Mouse (Mus musculus) ES-Bruce4 (cell line): Measurements from ENCODE around the gene Ccdc88c. TPM values are rescaled to one million over a fixed set of nuclear protein-coding genes. Genes with fewer than 3 reads are reported as not detected.
A peak's percentile ranks its signal among the peaks of the same experiment; 100 is the strongest.

Experiments used
- H3K27ac ChIP-seq: 2 replicates; pipeline ENCODE4 v1.5.1; 2012; ENCODE audit warnings: low read length, inconsistent platforms; ENCODE audit not compliant: insufficient read depth
- H3K27me3 ChIP-seq: 2 replicates; pipeline ENCODE4 v1.6.1; 2012; ENCODE audit warnings: mild to moderate bottlenecking, low read length, inconsistent platforms; ENCODE audit not compliant: control insufficient read depth, poor library complexity, insufficient read depth, severe bottlenecking
- H3K36me3 ChIP-seq: 2 replicates; pipeline ENCODE4 v1.6.1; 2012; ENCODE audit warnings: inconsistent platforms, mild to moderate bottlenecking, low read length, moderate library complexity; ENCODE audit not compliant: control insufficient read depth, poor library complexity, insufficient read depth, severe bottlenecking
- H3K4me1 ChIP-seq: one replicate; pipeline ENCODE4 v1.8.1; 2011; ENCODE audit warnings: low read length; ENCODE audit not compliant: control insufficient read depth, insufficient read depth
- H3K4me3 ChIP-seq: 2 replicates; pipeline ENCODE4 v1.5.1; 2011; ENCODE audit warnings: low read depth, mild to moderate bottlenecking, low read length
- H3K9ac ChIP-seq: 2 replicates; pipeline ENCODE4 v1.6.1; 2012; ENCODE audit warnings: low read depth, mild to moderate bottlenecking, inconsistent platforms; ENCODE audit not compliant: poor library complexity, severe bottlenecking
- H3K9me3 ChIP-seq: replicated peaks from 2 replicates; pipeline ENCODE4 v1.6.1; 2012; ENCODE audit warnings: mild to moderate bottlenecking, low read length, inconsistent platforms; ENCODE audit not compliant: control insufficient read depth, poor library complexity, insufficient read depth, severe bottlenecking
- CTCF ChIP-seq: IDR thresholded peaks from one replicate; pipeline ENCODE4 v1.8.1; 2011; ENCODE audit warnings: low read depth, low read length
- EP300 ChIP-seq: IDR thresholded peaks from 2 replicates; pipeline ENCODE4 v1.6.1; 2011; ENCODE audit warnings: low read depth, low read length; ENCODE audit not compliant: insufficient read depth
- POLR2A ChIP-seq: IDR thresholded peaks from one replicate; pipeline ENCODE4 v1.8.1; 2011; ENCODE audit warnings: low read length; ENCODE audit not compliant: insufficient read depth
- polyA plus RNA-seq: library from polyadenylated mRNA; stranded (reverse); fragments of >200 nt; gene quantifications from 2 replicates; pipeline ENCODE4 v1.2.4, GENCODE M21; 2011; ENCODE audit warnings: low read depth; ENCODE audit not compliant: missing spikeins, insufficient read depth, insufficient read length

Ccdc88c gene
- polyA plus RNA-seq, 1 experiment, result 69.0 TPM

- H3K27me3 ChIP-seq, result no peaks in the 10 kb centered on the region
- H3K9me3 ChIP-seq, result no peaks in the 10 kb centered on the region
- H3K4me1 ChIP-seq, result peaks cover 17% of the 10 kb centered on the region
- H3K27ac ChIP-seq, result peak overlapping the region; percentile 94
- peaks cover 3% of the 10 kb centered on the region for H3K36me3 ChIP-seq
- TF ChIP-seq CTCF (no peak), POLR2A (no peak), EP300 (no peak)
- no peak overlapping the region for H3K4me3 ChIP-seq
- no peak overlapping the region for H3K9ac ChIP-seq
Observed at GRCm38 (mm10) chr12:101019443-101019842, 9.4 kb downstream of the Ccdc88c start.

GRCm38 (mm10) chr12:101019031-101019430 lies 9.8 kb downstream of the Ccdc88c start:
- Histone ChIP-seq H3K4me1 (peaks cover 20% of the 10 kb centered on the region), H3K9ac (no peak overlapping the region), H3K4me3 (no peak overlapping the region), H3K9me3 (no peaks in the 10 kb centered on the region), H3K27ac (peak overlapping the region; percentile 94), H3K36me3 (peaks cover 3% of the 10 kb centered on the region), H3K27me3 (no peaks in the 10 kb centered on the region)
- 0 out of 2 replicates have a peak, but pooled peaks have one; percentile 11 for TF ChIP-seq EP300
- no peak for TF ChIP-seq POLR2A

GRCm38 (mm10) chr12:101017971-101018371 lies 10.9 kb downstream of the Ccdc88c start:
- TF ChIP-seq POLR2A, result no peak
- no peak for TF ChIP-seq CTCF
- TF ChIP-seq EP300, result peak; percentile 92

GRCm38 (mm10) chr12:101016412-101016928 lies 12.4 kb downstream of the Ccdc88c start:
- peak overlapping the region; percentile 94 for H3K27ac ChIP-seq
- TF ChIP-seq POLR2A (no peak), EP300 (peak; percentile 97)

More at GRCm38 (mm10) chr12:101017971-101018371, 10.9 kb downstream of the Ccdc88c start:
- no peaks in the 10 kb centered on the region for H3K9me3 ChIP-seq
- H3K27me3 ChIP-seq, result no peaks in the 10 kb centered on the region
- H3K27ac ChIP-seq, result peak overlapping the region; percentile 94
- H3K4me3 ChIP-seq, result peak overlapping the region; percentile 42
- H3K9ac ChIP-seq, result 0 out of 2 replicates have a peak overlapping the region, but pooled peaks have one; percentile 4
- peaks cover 3% of the 10 kb centered on the region for H3K36me3 ChIP-seq
- peaks cover 20% of the 10 kb centered on the region for H3K4me1 ChIP-seq

GRCm38 (mm10) chr12:101015926-101016325 lies 12.9 kb downstream of the Ccdc88c start:
- TF ChIP-seq EP300, result peak; percentile 90
- no peak for TF ChIP-seq CTCF
- TF ChIP-seq POLR2A, result no peak
- Histone ChIP-seq H3K36me3 (no peaks in the 10 kb centered on the region), H3K4me1 (peaks cover 21% of the 10 kb centered on the region), H3K9me3 (no peaks in the 10 kb centered on the region), H3K27me3 (no peaks in the 10 kb centered on the region), H3K27ac (peak overlapping the region; percentile 94), H3K9ac (peak overlapping the region; percentile 43), H3K4me3 (peak overlapping the region; percentile 52)

More at GRCm38 (mm10) chr12:101016412-101016928, 12.4 kb downstream of the Ccdc88c start:
- Histone ChIP-seq H3K4me3 (no peak overlapping the region; the same call in 1 of the 2 replicates), H3K9ac (peak overlapping the region; percentile 8; the same call in 1 of the 2 replicates), H3K4me1 (peaks cover 21% of the 10 kb centered on the region), H3K27me3 (no peaks in the 10 kb centered on the region), H3K36me3 (no peaks in the 10 kb centered on the region), H3K9me3 (no peaks in the 10 kb centered on the region)

GRCm38 (mm10) chr12:101015165-101015560 lies 13.7 kb downstream of the Ccdc88c start:
- Histone ChIP-seq H3K9me3 (no peaks in the 10 kb centered on the region), H3K36me3 (no peaks in the 10 kb centered on the region), H3K4me1 (peaks cover 23% of the 10 kb centered on the region), H3K27me3 (no peaks in the 10 kb centered on the region), H3K27ac (peak overlapping the region; percentile 94), H3K4me3 (peak overlapping the region; percentile 17), H3K9ac (peak overlapping the region; percentile 43)
- TF ChIP-seq CTCF (no peak), EP300 (no peak), POLR2A (no peak)
